Mouse (Mus musculus) ES-Bruce4 (cell line): ENCODE measurements at regions not wholly inside any gene's neighbourhood (a gene's known extent, or its start where the extent isn't known, plus 50 kb on each side); places are given as distances from the start of the nearest gene placed in this dataset.

Experiments used
- EP300 ChIP-seq: IDR thresholded peaks from 2 replicates; pipeline ENCODE4 v1.6.1; 2011; ENCODE audit warnings: low read depth, low read length; ENCODE audit not compliant: insufficient read depth
- POLR2A ChIP-seq: IDR thresholded peaks from one replicate; pipeline ENCODE4 v1.8.1; 2011; ENCODE audit warnings: low read length; ENCODE audit not compliant: insufficient read depth

- TF ChIP-seq POLR2A (no peak), EP300 (no peak)
Measured at GRCm38 (mm10) chr8:109185558-109186198, 308.1 kb upstream of the Pmfbp1 start.
